Mouse (Mus musculus) cerebellum, postnatal 14 days (tissue): ENCODE data around the gene Plekhg5.
"Not testable (repeated sequence)": the region's sequence is repeated elsewhere in the genome, so short reads cannot be mapped to it uniquely, and the experiment has no call there.

Experiments used
- DNase-seq, 2 experiments: peaks; one replicate each; pipeline ENCODE4 v3.0.0; 2021; ENCODE audit warnings: mixed read lengths in 2 of 2

Gene Plekhg5

GRCm38 (mm10) chr4:152072121-152072601, at the start of gene Plekhg5:
Gene Plekhg5, plus strand, starts transcription at chr4:152072498.
- DNase-seq, result peak; percentile 40 to 55

GRCm38 (mm10) chr4:152022506-152022905, 49.8 kb upstream of the Plekhg5 start:
- DNase-seq, result peak in 1 of 2 experiments; percentile 47

- DNase-seq, result no peak
These were observed 47.8 kb upstream of the Plekhg5 start for GRCm38 (mm10) chr4:152024525-152024924.

- DNase-seq, result peak in 1 of 2 experiments; percentile 56
These were observed 45.4 kb upstream of the Plekhg5 start for GRCm38 (mm10) chr4:152026751-152027508.

GRCm38 (mm10) chr4:152027524-152027923, 44.8 kb upstream of the Plekhg5 start, which contains the start of gene Zbtb48:
Gene Zbtb48, minus strand, starts transcription at chr4:152027671.
- peak; percentile 96 for DNase-seq

- DNase-seq, result no peak
These were observed 43.8 kb upstream of the Plekhg5 start for GRCm38 (mm10) chr4:152028456-152028855.

GRCm38 (mm10) chr4:152029087-152029486, 43.2 kb upstream of the Plekhg5 start:
- no peak for DNase-seq

- DNase-seq, result no peak
These were observed 42.3 kb upstream of the Plekhg5 start for GRCm38 (mm10) chr4:152029997-152030396.

GRCm38 (mm10) chr4:152032922-152033321, 39.4 kb upstream of the Plekhg5 start:
- no peak for DNase-seq

GRCm38 (mm10) chr4:152036464-152036863, 35.8 kb upstream of the Plekhg5 start:
- DNase-seq, result not testable (repeated sequence)

GRCm38 (mm10) chr4:152038225-152038984, 33.9 kb upstream of the Plekhg5 start, which contains the start of gene Tas1r1:
Gene Tas1r1, minus strand, starts transcription at chr4:152038568.
- peak in 1 of 2 experiments; percentile 41 for DNase-seq

- peak; percentile 97 to 98 for DNase-seq
These were observed 33.1 kb upstream of the Plekhg5 start, which contains the start of gene Nol9 for GRCm38 (mm10) chr4:152038985-152039830. Gene Nol9, plus strand, starts transcription at chr4:152039321.

- no peak for DNase-seq
These were observed 32.4 kb upstream of the Plekhg5 start for GRCm38 (mm10) chr4:152039831-152040310.

GRCm38 (mm10) chr4:152041924-152042641, 30.2 kb upstream of the Plekhg5 start:
- no peak for DNase-seq

GRCm38 (mm10) chr4:152043171-152043570, 29.1 kb upstream of the Plekhg5 start:
- no peak for DNase-seq

GRCm38 (mm10) chr4:152044609-152045008, 27.7 kb upstream of the Plekhg5 start:
- DNase-seq, result no peak

GRCm38 (mm10) chr4:152062390-152063110, 9.7 kb upstream of the Plekhg5 start:
- DNase-seq, result no peak

GRCm38 (mm10) chr4:152067280-152067679, 5.0 kb upstream of the Plekhg5 start:
- no peak for DNase-seq

- DNase-seq, result no peak
These were observed 4.1 kb upstream of the Plekhg5 start for GRCm38 (mm10) chr4:152068166-152068724.

GRCm38 (mm10) chr4:152069245-152069644, 3.1 kb upstream of the Plekhg5 start:
- DNase-seq, result no peak
